Mouse (Mus musculus): ENCODE data around the gene Ifna5. TPM values are rescaled to one million over a fixed set of nuclear protein-coding genes. Genes with fewer than 3 reads are reported as not detected.
A peak's percentile ranks its signal among the peaks of the same experiment; 100 is the strongest.
"Not testable (repeated sequence)": the region's sequence is repeated elsewhere in the genome, so short reads cannot be mapped to it uniquely, and the experiment has no call there.

The Ifna5 gene
- polyA plus RNA-seq (2015; fragmentation: Nextera tagmentation; extraction: Ambion mirVana): not detected in 2 replicates

GRCm38 (mm10) chr4:88835225-88835624 is at the start of gene Ifna5:
Gene Ifna5 (plus strand): TSS chr4:88835525.
- not testable (repeated sequence) for H3K27me3 ChIP-seq; H3K4me1 ChIP-seq (replicated peaks)

DNA sequence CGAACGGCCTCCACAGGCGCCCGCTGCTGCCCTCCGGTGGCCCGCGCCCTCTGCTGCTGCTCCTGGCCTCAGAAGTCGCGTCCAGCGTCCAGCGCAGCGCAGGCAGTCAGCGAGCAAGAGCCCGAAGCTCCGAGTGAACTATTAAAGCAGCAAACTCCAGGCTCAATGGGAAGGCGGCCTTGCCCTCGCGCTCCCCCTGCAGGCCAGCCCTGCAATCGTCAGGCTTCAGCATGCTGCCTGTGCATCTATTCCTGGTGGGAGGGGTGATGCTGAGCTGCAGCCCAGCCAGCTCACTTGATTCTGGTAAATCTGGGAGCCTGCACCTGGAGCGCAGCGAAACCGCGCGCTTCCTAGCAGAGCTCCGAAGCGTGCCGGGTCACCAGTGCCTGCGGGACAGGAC is 46.9 kb upstream of the Ifna5 start, which contains the start of gene Gm13277:
Gene Gm13277, plus strand, starts transcription at position 231 of the 400 bp plus-strand sequence.
- H3K4me2 ChIP-seq; H3K9me3 ChIP-seq; H3K4me1 ChIP-seq (replicated peaks); H3K9ac ChIP-seq; H3K27ac ChIP-seq (replicated peaks); H3K36me3 ChIP-seq; H3K27me3 ChIP-seq; H3K4me3 ChIP-seq; ATAC-seq (ENCODE audit: low read depth): not testable (repeated sequence)
- WGBS: 0% methylated on average over 4 of the region's 28 CpGs

More at GRCm38 (mm10) chr4:88835225-88835624, at the start of gene Ifna5:
- not testable (repeated sequence) for H3K9ac ChIP-seq; H3K4me3 ChIP-seq; H3K36me3 ChIP-seq; H3K9me3 ChIP-seq; H3K4me2 ChIP-seq; ATAC-seq (ENCODE audit: low read depth); H3K27ac ChIP-seq (replicated peaks)
- WGBS: 86% methylated on average over 1 of the region's 1 CpGs

DNA sequence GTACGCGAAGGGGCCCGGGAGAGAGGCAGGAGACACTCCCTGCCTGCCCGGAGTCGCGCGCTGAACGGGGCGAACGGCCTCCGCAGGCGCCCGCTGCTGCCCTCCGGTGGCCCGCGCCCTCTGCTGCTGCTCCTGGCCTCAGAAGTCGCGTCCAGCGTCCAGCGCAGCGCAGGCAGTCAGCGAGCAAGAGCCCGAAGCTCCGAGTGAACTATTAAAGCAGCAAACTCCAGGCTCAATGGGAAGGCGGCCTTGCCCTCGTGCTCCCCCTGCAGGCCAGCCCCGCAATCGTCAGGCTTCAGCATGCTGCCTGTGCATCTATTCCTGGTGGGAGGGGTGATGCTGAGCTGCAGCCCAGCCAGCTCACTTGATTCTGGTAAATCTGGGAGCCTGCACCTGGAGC is 44.1 kb upstream of the Ifna5 start, which contains the start of gene Gm13278:
Gene Gm13278, plus strand, starts transcription at position 301 of the 400 bp plus-strand sequence.
- not testable (repeated sequence) for H3K4me3 ChIP-seq; H3K27me3 ChIP-seq; ATAC-seq (ENCODE audit: low read depth); H3K4me1 ChIP-seq (replicated peaks); H3K9ac ChIP-seq; H3K27ac ChIP-seq (replicated peaks); H3K9me3 ChIP-seq; H3K36me3 ChIP-seq; H3K4me2 ChIP-seq
- no CpG with 5 or more reads among the region's 28 CpGs for WGBS

- 2% methylated on average over 12 of the region's 52 CpGs for WGBS
- H3K4me1 ChIP-seq (replicated peaks); H3K4me2 ChIP-seq; H3K4me3 ChIP-seq; H3K9ac ChIP-seq; H3K27ac ChIP-seq (replicated peaks); H3K27me3 ChIP-seq; H3K9me3 ChIP-seq; H3K36me3 ChIP-seq; ATAC-seq (ENCODE audit: low read depth): not testable (repeated sequence)
These were observed 41.2 kb upstream of the Ifna5 start, which contains the start of gene Gm13275 for GRCm38 (mm10) chr4:88793936-88794675. Gene Gm13275 (plus strand): TSS chr4:88794487.

DNA sequence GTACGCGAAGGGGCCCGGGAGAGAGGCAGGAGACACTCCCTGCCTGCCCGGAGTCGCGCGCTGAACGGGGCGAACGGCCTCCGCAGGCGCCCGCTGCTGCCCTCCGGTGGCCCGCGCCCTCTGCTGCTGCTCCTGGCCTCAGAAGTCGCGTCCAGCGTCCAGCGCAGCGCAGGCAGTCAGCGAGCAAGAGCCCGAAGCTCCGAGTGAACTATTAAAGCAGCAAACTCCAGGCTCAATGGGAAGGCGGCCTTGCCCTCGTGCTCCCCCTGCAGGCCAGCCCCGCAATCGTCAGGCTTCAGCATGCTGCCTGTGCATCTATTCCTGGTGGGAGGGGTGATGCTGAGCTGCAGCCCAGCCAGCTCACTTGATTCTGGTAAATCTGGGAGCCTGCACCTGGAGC is 38.2 kb upstream of the Ifna5 start, which contains the start of gene Gm13279:
Gene Gm13279, plus strand, starts transcription at position 301 of the 400 bp plus-strand sequence.
- H3K9me3 ChIP-seq; H3K4me2 ChIP-seq; H3K9ac ChIP-seq; ATAC-seq (ENCODE audit: low read depth); H3K36me3 ChIP-seq; H3K4me1 ChIP-seq (replicated peaks); H3K4me3 ChIP-seq; H3K27ac ChIP-seq (replicated peaks); H3K27me3 ChIP-seq: not testable (repeated sequence)
- WGBS: no CpG with 5 or more reads among the region's 28 CpGs

- not testable (repeated sequence) for ATAC-seq (ENCODE audit: low read depth); H3K27ac ChIP-seq (replicated peaks); H3K36me3 ChIP-seq; H3K4me1 ChIP-seq (replicated peaks); H3K27me3 ChIP-seq; H3K4me2 ChIP-seq; H3K9ac ChIP-seq; H3K4me3 ChIP-seq; H3K9me3 ChIP-seq
- WGBS: 19% methylated on average over 5 of the region's 7 CpGs
These were observed 36.0 kb upstream of the Ifna5 start, which contains the start of gene Gm13285 for GRCm38 (mm10) chr4:88799365-88799764. Gene Gm13285 (plus strand): TSS chr4:88799665.

GRCm38 (mm10) chr4:88802954-88803353 is 32.4 kb upstream of the Ifna5 start, which contains the start of gene Gm13287:
Gene Gm13287 (plus strand): TSS chr4:88803254.
- ATAC-seq (ENCODE audit: low read depth); H3K9ac ChIP-seq; H3K9me3 ChIP-seq; H3K4me1 ChIP-seq (replicated peaks); H3K36me3 ChIP-seq; H3K27me3 ChIP-seq; H3K4me3 ChIP-seq; H3K4me2 ChIP-seq; H3K27ac ChIP-seq (replicated peaks): not testable (repeated sequence)
- no CpG with 5 or more reads among the region's 29 CpGs for WGBS

DNA sequence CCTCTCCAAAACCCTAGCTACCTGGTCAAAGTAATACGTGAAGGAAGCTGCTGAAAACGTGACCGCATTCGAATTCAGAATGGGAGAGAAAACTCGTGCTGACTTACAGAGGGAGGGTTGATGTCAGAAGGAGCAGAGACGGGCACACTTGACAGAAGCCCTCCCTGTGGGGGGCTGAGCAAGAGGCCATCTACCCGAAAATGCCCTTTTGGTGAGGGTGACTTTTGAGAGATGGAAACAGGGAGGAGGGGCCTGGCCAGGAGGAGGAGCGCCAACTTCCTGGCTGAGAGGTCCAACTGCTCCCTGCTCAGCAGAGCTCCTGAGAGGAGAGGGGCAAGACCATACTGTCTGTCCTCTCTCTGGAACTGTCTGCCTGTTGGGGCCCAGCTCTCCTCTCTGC is 30.1 kb upstream of the Ifna5 start, which contains the start of gene Gm13288:
Gene Gm13288, plus strand, starts transcription at position 301 of the 400 bp plus-strand sequence.
- ATAC-seq (ENCODE audit: low read depth); H3K9ac ChIP-seq; H3K9me3 ChIP-seq; H3K27ac ChIP-seq (replicated peaks); H3K4me1 ChIP-seq (replicated peaks); H3K36me3 ChIP-seq: not testable (repeated sequence)
- no CpG with 5 or more reads among the region's 8 CpGs for WGBS
- Histone ChIP-seq H3K27me3 (peaks cover 13% of the 10 kb centered on the region), H3K4me3 (peak within 1 kb of the TSS; percentile 22; the same call in 1 of the 2 replicates), H3K4me2 (peak within 1 kb of the TSS; percentile 45)

- not testable (repeated sequence) for H3K27ac ChIP-seq (replicated peaks); H3K36me3 ChIP-seq; ATAC-seq (ENCODE audit: low read depth); H3K9me3 ChIP-seq; H3K9ac ChIP-seq; H3K4me1 ChIP-seq (replicated peaks)
- 0% methylated on average over 13 of the region's 34 CpGs for WGBS
- Histone ChIP-seq H3K4me3 (peak overlapping the region; percentile 22; the same call in 1 of the 2 replicates), H3K4me2 (peak overlapping the region; percentile 45), H3K27me3 (peaks cover 13% of the 10 kb centered on the region)
These were observed 29.6 kb upstream of the Ifna5 start for GRCm38 (mm10) chr4:88805761-88806160.

- WGBS: 63% methylated on average over 3 of the region's 3 CpGs
These were observed 19.4 kb upstream of the Ifna5 start, which contains the start of gene Ifna7 for GRCm38 (mm10) chr4:88815928-88816327. Gene Ifna7 (plus strand): TSS chr4:88816228.

DNA sequence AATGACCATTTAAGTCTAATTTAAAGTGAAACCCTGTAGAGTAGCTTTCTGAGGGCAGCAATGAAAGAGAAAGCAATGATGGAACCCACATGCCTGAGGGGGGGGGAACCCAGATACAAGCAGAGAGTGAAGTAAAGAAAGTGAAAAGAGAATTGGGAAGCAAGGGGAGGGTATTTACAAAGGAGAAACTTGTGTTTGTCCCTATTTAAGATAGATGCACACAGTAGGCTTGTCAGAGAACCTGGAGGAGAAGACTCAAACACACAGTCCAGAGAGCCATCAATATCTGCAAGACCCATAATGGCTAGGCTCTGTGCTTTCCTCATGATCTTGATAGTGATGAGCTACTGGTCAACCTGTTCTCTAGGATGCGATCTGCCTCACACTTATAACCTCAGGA is 15.7 kb upstream of the Ifna5 start, which contains the start of gene Ifna11:
Gene Ifna11, plus strand, starts transcription at position 301 of the 400 bp plus-strand sequence.
- Histone ChIP-seq H3K4me3 (no peak within 1 kb of the TSS), H3K9ac (no peak within 1 kb of the TSS), H3K36me3 (no peaks in the 10 kb centered on the region), H3K27me3 (no peaks in the 10 kb centered on the region), H3K4me1 (replicated peaks) (no peaks in the 10 kb centered on the region), H3K9me3 (no peaks in the 10 kb centered on the region), H3K4me2 (no peak within 1 kb of the TSS), H3K27ac (replicated peaks) (no peak within 1 kb of the TSS)
- 81% methylated on average over 1 of the region's 1 CpGs for WGBS
- ATAC-seq (ENCODE audit: low read depth): no peak

More at GRCm38 (mm10) chr4:88815928-88816327, 19.4 kb upstream of the Ifna5 start, which contains the start of gene Ifna7:
- Histone ChIP-seq H3K4me3 (no peak within 1 kb of the TSS), H3K27ac (replicated peaks) (no peak within 1 kb of the TSS), H3K36me3 (no peaks in the 10 kb centered on the region), H3K4me2 (no peak within 1 kb of the TSS), H3K9ac (no peak within 1 kb of the TSS), H3K4me1 (replicated peaks) (no peaks in the 10 kb centered on the region), H3K27me3 (no peaks in the 10 kb centered on the region), H3K9me3 (no peaks in the 10 kb centered on the region)
- no peak for ATAC-seq (ENCODE audit: low read depth)

DNA sequence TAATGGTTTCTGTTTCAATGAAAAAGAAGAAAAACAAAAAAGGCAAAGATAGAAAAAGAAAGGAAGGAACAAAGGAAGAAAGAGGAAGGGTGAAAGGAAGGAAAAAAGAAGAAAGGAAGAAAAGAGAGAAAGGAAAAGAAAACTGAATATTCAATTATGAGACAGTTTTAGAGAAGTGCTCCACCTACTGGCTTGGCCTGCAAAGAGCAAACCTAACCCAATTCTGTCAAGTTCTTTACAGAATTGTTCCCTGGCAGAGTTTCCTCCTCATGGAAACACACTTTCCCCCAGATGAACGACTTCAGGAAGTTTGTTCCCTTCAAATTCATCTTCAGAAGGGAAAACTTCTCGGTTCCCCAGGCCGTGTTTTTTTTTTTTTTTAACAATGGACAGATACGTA is 12.3 kb upstream of the Ifna5 start:
- ATAC-seq (ENCODE audit: low read depth): no peak

More for the DNA sequence above, 12.3 kb upstream of the Ifna5 start:
- H3K4me3 ChIP-seq: no peak overlapping the region
- no peaks in the 10 kb centered on the region for H3K4me1 ChIP-seq (replicated peaks)
- H3K4me2 ChIP-seq: no peak overlapping the region
- no peaks in the 10 kb centered on the region for H3K27me3 ChIP-seq
- no peak overlapping the region for H3K27ac ChIP-seq (replicated peaks)
- H3K9me3 ChIP-seq: no peaks in the 10 kb centered on the region
- WGBS: 26% methylated on average over 4 of the region's 4 CpGs
- H3K9ac ChIP-seq: no peak overlapping the region
- no peaks in the 10 kb centered on the region for H3K36me3 ChIP-seq
